Mouse (Mus musculus) kidney, adult 2 months (tissue): ENCODE data around the gene Mamstr.

Source experiments
- CTCF ChIP-seq: fragments of 200-500 bp; conservative IDR thresholded peaks from 2 replicates; pipeline ENCODE4 v1.5.1; 2011; ENCODE audit warnings: low read depth, mild to moderate bottlenecking, control low read depth, low read length, moderate library complexity, mixed read lengths; ENCODE audit not compliant: insufficient read depth, insufficient read length
- POLR2A ChIP-seq: fragments of 200-500 bp; IDR thresholded peaks from one replicate; pipeline ENCODE4 v1.6.1; 2011; ENCODE audit warnings: low read depth, low read length, control low read depth

GRCm38 (mm10) chr7:45630064-45630907, 9.5 kb upstream of the Mamstr start:
- no peak for TF ChIP-seq CTCF
- TF ChIP-seq POLR2A: no peak
